Mouse (Mus musculus) kidney, adult 2 months (tissue): ENCODE data around the gene Ypel3.

Experiments used
- CTCF ChIP-seq: fragments of 200-500 bp; conservative IDR thresholded peaks from 2 replicates; pipeline ENCODE4 v1.5.1; 2011; ENCODE audit warnings: low read depth, mild to moderate bottlenecking, control low read depth, low read length, moderate library complexity, mixed read lengths; ENCODE audit not compliant: insufficient read depth, insufficient read length
- POLR2A ChIP-seq: fragments of 200-500 bp; IDR thresholded peaks from one replicate; pipeline ENCODE4 v1.6.1; 2011; ENCODE audit warnings: low read depth, low read length, control low read depth

DNA sequence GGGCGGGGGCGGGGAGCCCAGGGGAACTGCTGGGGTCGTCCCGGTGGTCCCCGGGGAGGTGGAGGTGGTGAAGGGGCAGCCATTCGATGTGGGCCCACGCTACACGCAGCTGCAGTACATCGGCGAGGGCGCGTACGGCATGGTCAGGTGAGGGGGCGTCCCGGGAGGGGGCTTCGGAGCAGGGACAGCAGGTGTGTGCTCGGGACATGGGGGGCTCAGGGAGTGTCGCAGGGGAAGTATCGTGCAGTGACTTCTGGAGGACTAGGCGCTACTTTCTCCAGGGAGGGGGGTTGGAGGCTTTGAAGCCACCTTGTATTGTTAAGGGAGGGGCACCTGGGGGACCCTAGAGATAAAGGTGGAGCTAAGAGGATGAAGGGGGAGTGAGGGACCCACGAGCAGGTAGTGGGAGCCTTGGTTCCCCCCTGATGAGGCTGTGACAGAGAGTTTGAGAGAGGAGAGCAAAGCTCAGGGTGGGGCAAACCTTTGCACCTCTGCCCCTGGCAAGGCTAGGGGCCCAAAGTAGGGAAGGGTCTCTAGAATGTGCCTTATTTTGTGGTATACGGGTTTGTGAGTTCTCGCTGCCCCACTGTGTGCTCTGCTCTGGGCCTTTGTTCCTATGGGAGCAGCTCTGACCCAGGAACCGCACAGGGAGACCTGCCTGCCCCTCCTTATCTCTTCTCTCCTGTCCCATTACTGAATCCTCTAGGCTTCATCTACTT lies 16.9 kb upstream of the Ypel3 start:
- TF ChIP-seq POLR2A: no peak
- no peak for TF ChIP-seq CTCF
